Mouse (Mus musculus): ENCODE results near the gene Mcl1. TPM values are rescaled to one million over a fixed set of nuclear protein-coding genes. Genes with fewer than 3 reads are reported as not detected.
"Not testable (repeated sequence)": the region's sequence is repeated elsewhere in the genome, so short reads cannot be mapped to it uniquely, and the experiment has no call there.

Mcl1 gene
- 34.8 and 39.0 TPM in 2 replicates for polyA plus RNA-seq (2015; fragmentation: Nextera tagmentation; extraction: Ambion mirVana)

DNA sequence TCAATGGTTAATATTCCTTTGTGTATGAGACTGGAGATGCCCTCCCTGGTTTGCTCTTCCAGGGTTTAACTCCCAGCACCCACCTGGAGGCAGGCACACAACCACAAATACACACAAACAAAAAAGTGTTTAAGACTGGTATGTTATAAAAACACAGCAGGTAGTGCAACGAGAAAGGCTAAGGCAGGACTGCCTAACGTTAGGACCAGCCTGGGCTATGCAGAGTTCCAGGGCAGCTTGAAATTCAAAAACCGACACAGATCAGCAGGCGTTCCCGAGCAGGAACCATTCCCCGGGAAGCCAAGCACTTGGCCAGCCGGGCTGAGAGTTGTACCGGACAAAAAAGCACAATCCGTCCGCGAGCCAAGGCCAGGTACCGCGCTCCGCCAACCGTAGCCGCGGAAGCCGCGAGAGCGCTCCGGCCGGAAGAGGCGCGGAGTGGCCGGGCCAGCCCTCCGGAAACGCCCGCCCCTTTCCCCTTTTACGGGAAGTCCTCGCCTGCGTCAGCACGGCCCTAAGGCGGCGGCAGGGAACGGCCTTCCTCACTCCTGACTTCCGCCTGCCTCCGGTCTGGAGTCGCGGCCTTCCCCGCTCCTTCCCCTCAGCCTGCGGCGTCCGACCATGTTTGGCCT is at the start of gene Mcl1:
Gene Mcl1 (plus strand): TSS at position 553 of the 632 bp plus-strand sequence.
- peaks cover 61% of the 10 kb centered on the region for H3K4me1 ChIP-seq (replicated peaks)
- peak; percentile 94 for ATAC-seq (ENCODE audit: insufficient read depth)
- H3K9me3 ChIP-seq (replicated peaks) = no peaks in the 10 kb centered on the region
- peak within 1 kb of the TSS; percentile 100 for H3K9ac ChIP-seq
- WGBS (ENCODE audit: insufficient replicate concordance) = under 1% methylated on average over 43 of the region's 43 CpGs
- H3K4me3 ChIP-seq (replicated peaks) = peak within 1 kb of the TSS; percentile 97
- H3K27ac ChIP-seq (replicated peaks) = peak within 1 kb of the TSS; percentile 98
- peaks cover 34% of the 10 kb centered on the region for H3K36me3 ChIP-seq (replicated peaks)
- peak within 1 kb of the TSS; percentile 77 for H3K4me2 ChIP-seq
- H3K27me3 ChIP-seq = no peaks in the 10 kb centered on the region

DNA sequence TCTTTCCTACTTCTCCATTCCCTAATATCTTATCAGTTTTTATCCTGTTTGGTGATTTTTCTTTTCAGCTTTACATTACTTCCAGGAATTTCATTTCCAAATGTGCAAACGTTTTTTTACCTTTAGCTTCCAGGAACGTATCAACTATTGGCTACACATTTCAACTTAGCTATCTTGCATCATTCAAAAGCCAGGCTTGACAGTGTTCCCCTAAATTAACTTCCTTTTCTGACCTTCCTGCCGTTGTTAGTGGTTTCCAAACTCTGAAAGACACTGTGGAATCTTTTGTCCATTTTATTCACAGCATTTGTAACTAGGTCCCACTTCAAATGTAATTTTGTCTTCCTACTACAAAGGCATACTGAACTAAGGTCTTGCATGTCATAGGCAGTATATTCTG is 49.4 kb upstream of the Mcl1 start:
- Histone ChIP-seq H3K9me3 (replicated peaks) (no peaks in the 10 kb centered on the region), H3K36me3 (replicated peaks) (peaks cover 79% of the 10 kb centered on the region)
- no peak for ATAC-seq (ENCODE audit: insufficient read depth)

DNA sequence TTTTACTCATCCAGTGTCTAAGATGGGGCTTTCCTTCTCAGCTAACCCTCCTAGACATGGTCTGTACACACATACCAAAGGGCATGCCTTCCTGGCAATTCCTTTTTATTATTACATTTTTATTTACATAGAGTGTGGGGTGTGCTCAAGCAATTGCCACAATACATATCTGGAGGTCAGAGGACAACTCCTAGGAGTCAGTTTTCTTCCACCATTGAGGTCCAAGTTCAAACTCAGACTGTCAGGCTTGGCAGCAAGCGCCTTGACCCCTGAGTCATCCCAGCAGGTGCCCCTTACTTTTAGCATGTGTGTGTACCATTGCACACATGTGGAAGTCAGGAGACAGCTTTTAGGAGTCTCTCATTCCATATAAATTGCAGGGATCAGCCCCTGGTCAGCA is 44.6 kb upstream of the Mcl1 start:
- no peaks in the 10 kb centered on the region for H3K27me3 ChIP-seq
- H3K4me3 ChIP-seq (replicated peaks) = no peak overlapping the region
- H3K4me2 ChIP-seq = no peak overlapping the region
- H3K27ac ChIP-seq (replicated peaks) = no peak overlapping the region
- no peaks in the 10 kb centered on the region for H3K4me1 ChIP-seq (replicated peaks)
- ATAC-seq (ENCODE audit: insufficient read depth) = no peak
- no peak overlapping the region for H3K9ac ChIP-seq
- 91% methylated on average over 1 of the region's 1 CpGs for WGBS (ENCODE audit: insufficient replicate concordance)
- H3K36me3 ChIP-seq (replicated peaks) = peaks cover 78% of the 10 kb centered on the region
- H3K9me3 ChIP-seq (replicated peaks) = no peaks in the 10 kb centered on the region

More for the DNA sequence above, 49.4 kb upstream of the Mcl1 start:
- Histone ChIP-seq H3K9ac (no peak overlapping the region), H3K4me1 (replicated peaks) (no peaks in the 10 kb centered on the region), H3K27me3 (no peaks in the 10 kb centered on the region), H3K4me3 (replicated peaks) (no peak overlapping the region), H3K4me2 (no peak overlapping the region), H3K27ac (replicated peaks) (no peak overlapping the region)
- 33% methylated on average over 3 of the region's 3 CpGs for WGBS (ENCODE audit: insufficient replicate concordance)

GRCm38 (mm10) chr3:95618511-95618910 is 40.1 kb upstream of the Mcl1 start:
- 81% methylated on average over 1 of the region's 1 CpGs for WGBS (ENCODE audit: insufficient replicate concordance)
- Histone ChIP-seq H3K9ac (no peak overlapping the region), H3K4me2 (no peak overlapping the region), H3K36me3 (replicated peaks) (peaks cover 73% of the 10 kb centered on the region), H3K27me3 (no peaks in the 10 kb centered on the region), H3K27ac (replicated peaks) (no peak overlapping the region), H3K4me3 (replicated peaks) (no peak overlapping the region), H3K9me3 (replicated peaks) (no peaks in the 10 kb centered on the region), H3K4me1 (replicated peaks) (no peaks in the 10 kb centered on the region; the same call in 1 of the 2 replicates)
- no peak for ATAC-seq (ENCODE audit: insufficient read depth)

GRCm38 (mm10) chr3:95621241-95621640 is 37.3 kb upstream of the Mcl1 start:
- Histone ChIP-seq H3K36me3 (replicated peaks) (peaks cover 56% of the 10 kb centered on the region), H3K27ac (replicated peaks) (no peak overlapping the region), H3K4me2 (no peak overlapping the region), H3K9me3 (replicated peaks) (no peaks in the 10 kb centered on the region), H3K9ac (no peak overlapping the region), H3K27me3 (no peaks in the 10 kb centered on the region), H3K4me1 (replicated peaks) (peaks cover 12% of the 10 kb centered on the region), H3K4me3 (replicated peaks) (no peak overlapping the region)
- no peak for ATAC-seq (ENCODE audit: insufficient read depth)
- WGBS (ENCODE audit: insufficient replicate concordance) = 60% methylated on average over 1 of the region's 1 CpGs

DNA sequence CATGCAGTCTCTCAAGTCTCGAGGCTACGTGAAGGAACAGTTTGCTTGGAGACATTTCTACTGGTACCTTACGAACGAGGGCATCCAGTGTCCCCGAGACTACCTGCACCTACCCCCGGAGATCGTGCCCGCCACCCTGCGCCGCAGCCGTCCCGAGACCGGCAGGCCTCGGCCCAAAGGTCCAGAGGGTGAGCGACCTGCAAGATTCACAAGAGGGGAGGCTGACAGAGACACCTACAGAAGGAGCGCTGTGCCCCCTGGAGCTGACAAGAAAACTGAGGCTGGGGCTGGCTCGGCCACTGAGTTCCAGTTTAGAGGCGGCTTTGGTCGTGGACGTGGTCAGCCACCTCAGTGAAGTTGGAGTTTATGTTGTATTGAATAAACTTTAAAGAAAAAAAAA is 36.2 kb upstream of the Mcl1 start:
- H3K9ac ChIP-seq; H3K4me2 ChIP-seq; H3K4me3 ChIP-seq (replicated peaks); H3K27me3 ChIP-seq; ATAC-seq (ENCODE audit: insufficient read depth); H3K27ac ChIP-seq (replicated peaks); H3K9me3 ChIP-seq (replicated peaks): not testable (repeated sequence)
- Histone ChIP-seq H3K4me1 (replicated peaks) (peaks cover 22% of the 10 kb centered on the region), H3K36me3 (replicated peaks) (peaks cover 55% of the 10 kb centered on the region)
- WGBS (ENCODE audit: insufficient replicate concordance) = 90% methylated on average over 20 of the region's 20 CpGs

DNA sequence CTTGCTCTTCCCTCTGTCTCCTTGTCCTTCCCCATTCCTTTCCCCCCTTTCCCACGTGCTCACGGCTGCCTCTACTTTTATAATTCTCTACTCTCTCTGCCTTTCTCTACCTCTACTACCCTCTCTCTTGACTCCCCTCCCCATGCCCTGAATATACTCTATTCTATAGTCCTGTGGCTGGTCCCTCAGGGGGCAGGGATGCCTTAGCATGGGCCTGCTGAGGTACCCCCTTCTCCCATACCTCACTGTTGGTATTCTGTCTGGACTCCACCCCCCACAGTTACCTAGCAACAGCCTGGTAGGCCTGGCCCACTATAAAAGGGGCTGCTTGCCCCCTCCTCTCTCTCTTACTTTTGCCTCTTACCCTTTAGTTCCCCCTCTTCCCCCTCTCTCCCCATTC is 35.0 kb upstream of the Mcl1 start:
- Histone ChIP-seq H3K9ac (no peak overlapping the region), H3K27me3 (no peaks in the 10 kb centered on the region), H3K4me1 (replicated peaks) (peaks cover 22% of the 10 kb centered on the region), H3K27ac (replicated peaks) (no peak overlapping the region), H3K9me3 (replicated peaks) (no peaks in the 10 kb centered on the region), H3K4me2 (no peak overlapping the region), H3K4me3 (replicated peaks) (no peak overlapping the region), H3K36me3 (replicated peaks) (peaks cover 55% of the 10 kb centered on the region)
- no peak for ATAC-seq (ENCODE audit: insufficient read depth)
- WGBS (ENCODE audit: insufficient replicate concordance) = 77% methylated on average over 2 of the region's 2 CpGs

- peak overlapping the region; percentile 85 for H3K27ac ChIP-seq (replicated peaks)
- H3K4me1 ChIP-seq (replicated peaks) = peaks cover 25% of the 10 kb centered on the region
- H3K9me3 ChIP-seq (replicated peaks); ATAC-seq (ENCODE audit: insufficient read depth); H3K27me3 ChIP-seq: not testable (repeated sequence)
- peak overlapping the region; percentile 72 for H3K4me2 ChIP-seq
- peaks cover 56% of the 10 kb centered on the region for H3K36me3 ChIP-seq (replicated peaks)
- H3K9ac ChIP-seq = peak overlapping the region; percentile 68; the same call in 1 of the 2 replicates
- WGBS (ENCODE audit: insufficient replicate concordance) = 63% methylated on average over 5 of the region's 5 CpGs
- peak overlapping the region; percentile 84 for H3K4me3 ChIP-seq (replicated peaks)
Observed at GRCm38 (mm10) chr3:95623991-95624515, 34.5 kb upstream of the Mcl1 start.

- WGBS (ENCODE audit: insufficient replicate concordance) = under 1% methylated on average over 44 of the region's 44 CpGs
Observed at GRCm38 (mm10) chr3:95624628-95625503, 33.7 kb upstream of the Mcl1 start, which contains the start of gene Ensa. Ensa (plus strand) TSS chr3:95624993.

GRCm38 (mm10) chr3:95627763-95628162 is 30.8 kb upstream of the Mcl1 start:
- Histone ChIP-seq H3K36me3 (replicated peaks) (peaks cover 67% of the 10 kb centered on the region), H3K9me3 (replicated peaks) (no peaks in the 10 kb centered on the region), H3K9ac (no peak overlapping the region), H3K27ac (replicated peaks) (no peak overlapping the region), H3K4me3 (replicated peaks) (no peak overlapping the region), H3K4me2 (no peak overlapping the region), H3K27me3 (no peaks in the 10 kb centered on the region), H3K4me1 (replicated peaks) (peaks cover 35% of the 10 kb centered on the region)
- ATAC-seq (ENCODE audit: insufficient read depth) = no peak
- WGBS (ENCODE audit: insufficient replicate concordance) = 81% methylated on average over 5 of the region's 5 CpGs

More at GRCm38 (mm10) chr3:95624628-95625503, 33.7 kb upstream of the Mcl1 start, which contains the start of gene Ensa:
- peak within 1 kb of the TSS; percentile 75 for H3K4me2 ChIP-seq
- peak within 1 kb of the TSS; percentile 84 for H3K4me3 ChIP-seq (replicated peaks)
- no peaks in the 10 kb centered on the region for H3K27me3 ChIP-seq
- peak; percentile 97 for ATAC-seq (ENCODE audit: insufficient read depth)
- peak within 1 kb of the TSS; percentile 89 for H3K27ac ChIP-seq (replicated peaks)
- peak within 1 kb of the TSS; percentile 78 for H3K9ac ChIP-seq
- no peaks in the 10 kb centered on the region for H3K9me3 ChIP-seq (replicated peaks)
- H3K36me3 ChIP-seq (replicated peaks) = peaks cover 56% of the 10 kb centered on the region
- H3K4me1 ChIP-seq (replicated peaks) = peaks cover 28% of the 10 kb centered on the region

- Histone ChIP-seq H3K27ac (replicated peaks) (no peak overlapping the region), H3K4me1 (replicated peaks) (peaks cover 35% of the 10 kb centered on the region), H3K9me3 (replicated peaks) (no peaks in the 10 kb centered on the region), H3K9ac (no peak overlapping the region), H3K4me3 (replicated peaks) (no peak overlapping the region), H3K4me2 (no peak overlapping the region), H3K36me3 (replicated peaks) (peaks cover 87% of the 10 kb centered on the region), H3K27me3 (no peaks in the 10 kb centered on the region)
- WGBS (ENCODE audit: insufficient replicate concordance) = 75% methylated on average over 4 of the region's 4 CpGs
- ATAC-seq (ENCODE audit: insufficient read depth) = no peak
Observed at GRCm38 (mm10) chr3:95629755-95630154, 28.8 kb upstream of the Mcl1 start.

All from liver, embryonic 15.5 days (tissue).